Mouse (Mus musculus): ENCODE data around the gene Cmss1.

- TF ChIP-seq GATA1 (IDR thresholded peaks at IDR 0.05; ENCODE audit: borderline replicate concordance, low read length), result no peak
- no peak for TF ChIP-seq FLI1 (IDR thresholded peaks at IDR 0.05; ENCODE audit: low read length)
These were observed 35.8 kb downstream of the Cmss1 start for GRCm38 (mm10) chr16:57570789-57571311.

Data from megakaryocyte, embryonic 14.5 days (primary cell).